Mouse (Mus musculus) small intestine, adult 2 months (tissue): Measurements from ENCODE around the gene Rdh13.

Source experiments
- CTCF ChIP-seq: fragments of 200-500 bp; IDR thresholded peaks from 2 replicates; pipeline ENCODE4 v1.5.1; 2012; ENCODE audit warnings: low read depth, mild to moderate bottlenecking, control low read depth, inconsistent platforms, low read length, moderate library complexity, mixed read lengths; ENCODE audit not compliant: insufficient replicate concordance, insufficient read length; ENCODE audit errors: extremely low read depth
- POLR2A ChIP-seq: fragments of 200-500 bp; IDR thresholded peaks from 2 replicates; pipeline ENCODE4 v1.6.1; 2012; ENCODE audit warnings: low read depth, mild to moderate bottlenecking, control low read depth, inconsistent platforms, low read length, moderate library complexity

DNA sequence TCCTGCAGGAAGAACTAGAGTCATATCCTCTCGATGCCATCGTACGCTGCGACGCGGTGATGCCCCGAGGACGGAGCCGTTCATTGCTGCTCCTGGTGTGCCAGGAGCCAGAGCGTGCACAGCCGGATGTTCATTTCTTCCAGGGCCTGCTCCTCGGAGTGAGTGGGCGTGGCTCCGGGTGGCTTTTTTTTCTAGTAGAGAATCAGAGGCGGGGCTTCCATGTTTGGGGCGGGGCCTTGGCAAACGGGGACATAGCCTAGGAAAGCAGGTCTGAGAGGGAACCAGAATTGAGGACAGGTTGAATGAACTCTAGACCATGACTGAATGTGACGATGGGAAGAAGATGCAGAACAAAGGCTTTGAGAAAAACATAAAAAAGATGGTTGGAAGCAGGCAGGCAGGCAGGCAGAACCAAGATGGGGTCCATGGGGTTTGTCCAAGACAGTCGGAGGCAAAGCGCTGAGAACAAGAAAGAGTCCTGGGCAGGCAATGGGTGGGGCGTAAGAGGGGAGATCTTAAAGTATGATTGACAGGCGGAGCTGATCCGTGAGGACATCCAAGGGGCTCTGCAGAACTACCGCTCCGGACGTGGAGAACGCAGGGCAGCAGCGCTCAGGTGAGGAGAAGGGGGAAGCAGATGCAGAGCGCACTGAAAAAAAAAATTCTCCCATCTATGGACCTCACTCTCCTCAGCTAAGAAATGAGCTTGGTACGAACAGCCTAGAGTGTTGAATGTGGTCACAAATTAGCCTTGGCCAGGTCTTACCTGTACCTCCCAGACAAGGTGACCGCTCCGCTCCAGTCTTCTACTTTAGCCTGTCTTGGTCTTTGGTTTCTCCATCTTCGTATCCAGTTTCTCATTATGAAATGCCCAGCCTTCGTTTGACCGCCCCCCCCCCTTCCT lies 25.1 kb upstream of the Rdh13 start:
- TF ChIP-seq POLR2A (no peak), CTCF (no peak; the same call in 1 of the 2 replicates)
